Mouse (Mus musculus): ENCODE data around the gene Amph. TPM values are rescaled to one million over a fixed set of nuclear protein-coding genes. Genes with fewer than 3 reads are reported as not detected.

The Amph gene
- polyA plus RNA-seq, 1 experiment = 0.93 TPM

DNA sequence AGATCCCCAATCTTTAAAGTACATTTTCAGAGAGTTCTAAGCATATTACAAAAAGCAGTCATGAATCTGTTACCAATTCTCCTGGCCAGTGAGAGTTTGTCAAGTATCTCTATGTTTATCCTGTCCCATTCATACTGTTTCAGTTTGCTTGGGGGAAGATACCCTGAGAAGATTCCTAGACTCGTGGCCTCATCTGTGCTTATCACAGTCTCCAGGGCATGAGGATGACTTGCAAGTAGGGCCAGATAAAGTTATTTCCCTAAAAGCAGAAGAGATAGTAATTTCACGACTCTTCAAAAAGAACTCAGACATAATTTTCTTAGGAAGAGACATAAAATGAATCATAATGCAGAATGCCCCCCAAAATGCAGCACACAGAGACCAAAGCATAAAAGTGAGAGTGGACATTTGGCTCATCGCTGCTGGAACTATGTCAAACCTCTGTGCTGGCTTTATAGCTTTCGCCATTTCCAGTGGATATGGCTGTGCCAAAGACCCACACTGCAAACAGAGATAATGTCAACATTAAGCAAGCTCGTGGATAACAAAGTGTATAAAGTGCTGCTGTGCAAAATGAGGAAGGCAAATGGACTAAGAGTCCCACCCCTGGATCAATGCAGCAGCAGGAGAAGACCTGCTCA lies 179.0 kb downstream of the Amph start:
- Histone ChIP-seq H3K36me3 (ENCODE audit: control insufficient read depth, insufficient read depth, low read length) (no peaks in the 10 kb centered on the region), H3K4me3 (ENCODE audit: control insufficient read depth, insufficient read depth, low read length) (no peak overlapping the region), H3K4me1 (replicated peaks; ENCODE audit: control insufficient read depth, insufficient read depth, low read length) (no peaks in the 10 kb centered on the region), H3K27ac (ENCODE audit: control insufficient read depth, insufficient read depth, low read length) (no peak overlapping the region), H3K27me3 (ENCODE audit: control insufficient read depth, insufficient read depth, low read length) (no peaks in the 10 kb centered on the region)
- no peak for DNase-seq
- TF ChIP-seq POLR2A (IDR thresholded peaks at IDR 0.05; ENCODE audit: control insufficient read depth, extremely low read depth, insufficient read depth, low read length, poor library complexity) (no peak), CTCF (IDR thresholded peaks at IDR 0.05; ENCODE audit: borderline replicate concordance, control insufficient read depth, extremely low read depth, insufficient read depth, low read length, poor library complexity) (no peak)
- WGBS = 68% methylated on average over 5 of the region's 5 CpGs

DNA sequence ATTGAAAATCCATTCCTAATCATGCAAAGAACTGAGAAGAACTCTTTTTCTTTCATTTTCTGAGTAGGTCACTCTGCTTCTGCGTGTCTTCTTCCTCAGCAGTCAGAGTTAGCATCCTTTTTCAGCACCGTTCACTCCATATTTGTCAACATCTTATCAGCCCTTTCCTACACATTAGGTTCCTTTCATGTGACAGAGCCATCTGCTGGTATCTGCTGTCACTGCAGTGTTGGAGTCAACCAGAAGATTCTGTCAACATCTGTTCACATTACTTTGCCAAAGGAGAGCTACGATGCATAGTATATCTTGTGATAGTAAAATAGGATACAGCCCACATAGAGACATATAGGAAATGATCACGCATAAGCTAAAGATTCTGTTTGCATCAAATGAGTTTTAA lies 185.8 kb downstream of the Amph start:
- peak; percentile 50 for DNase-seq
- TF ChIP-seq POLR2A (IDR thresholded peaks at IDR 0.05; ENCODE audit: control insufficient read depth, extremely low read depth, insufficient read depth, low read length, poor library complexity) = no peak
- no peak for TF ChIP-seq CTCF (IDR thresholded peaks at IDR 0.05; ENCODE audit: borderline replicate concordance, control insufficient read depth, extremely low read depth, insufficient read depth, low read length, poor library complexity)
- WGBS = 35% methylated on average over 4 of the region's 4 CpGs

DNA sequence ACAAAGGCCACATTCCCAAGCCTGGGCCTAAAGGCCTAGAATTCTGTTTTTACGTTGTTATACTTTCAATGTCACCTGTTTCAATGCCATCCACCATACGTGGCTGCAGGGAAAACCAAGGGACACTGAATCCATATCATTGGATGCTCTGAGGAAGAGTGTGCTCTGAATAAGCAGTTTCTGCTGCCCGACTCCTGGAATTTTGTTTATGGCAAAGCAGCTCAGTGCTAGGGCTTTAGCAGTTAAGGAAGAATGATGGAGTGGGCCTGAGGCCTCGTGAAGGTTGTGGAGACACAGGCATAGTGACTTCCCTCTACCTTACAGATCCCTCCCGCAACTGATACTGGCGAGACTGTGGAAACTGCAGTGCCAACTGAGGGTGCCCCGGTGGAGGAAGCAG lies 189.2 kb downstream of the Amph start:
- H3K4me3 ChIP-seq (ENCODE audit: control insufficient read depth, insufficient read depth, low read length) = no peak overlapping the region
- H3K27ac ChIP-seq (ENCODE audit: control insufficient read depth, insufficient read depth, low read length) = no peak overlapping the region
- no peaks in the 10 kb centered on the region for H3K27me3 ChIP-seq (ENCODE audit: control insufficient read depth, insufficient read depth, low read length)
- DNase-seq = no peak
- peaks cover 7% of the 10 kb centered on the region for H3K4me1 ChIP-seq (replicated peaks; ENCODE audit: control insufficient read depth, insufficient read depth, low read length)
- WGBS = 86% methylated on average over 7 of the region's 7 CpGs
- H3K36me3 ChIP-seq (ENCODE audit: control insufficient read depth, insufficient read depth, low read length) = no peaks in the 10 kb centered on the region
- no peak for TF ChIP-seq CTCF (IDR thresholded peaks at IDR 0.05; ENCODE audit: borderline replicate concordance, control insufficient read depth, extremely low read depth, insufficient read depth, low read length, poor library complexity)
- no peak for TF ChIP-seq POLR2A (IDR thresholded peaks at IDR 0.05; ENCODE audit: control insufficient read depth, extremely low read depth, insufficient read depth, low read length, poor library complexity)

More for the DNA sequence above, 185.8 kb downstream of the Amph start:
- Histone ChIP-seq H3K27ac (ENCODE audit: control insufficient read depth, insufficient read depth, low read length) (no peak overlapping the region), H3K36me3 (ENCODE audit: control insufficient read depth, insufficient read depth, low read length) (no peaks in the 10 kb centered on the region), H3K4me3 (ENCODE audit: control insufficient read depth, insufficient read depth, low read length) (no peak overlapping the region), H3K27me3 (ENCODE audit: control insufficient read depth, insufficient read depth, low read length) (no peaks in the 10 kb centered on the region), H3K4me1 (replicated peaks; ENCODE audit: control insufficient read depth, insufficient read depth, low read length) (0 out of 2 replicates have a peak, but pooled peaks cover 2% of the 10 kb centered on the region)

DNA sequence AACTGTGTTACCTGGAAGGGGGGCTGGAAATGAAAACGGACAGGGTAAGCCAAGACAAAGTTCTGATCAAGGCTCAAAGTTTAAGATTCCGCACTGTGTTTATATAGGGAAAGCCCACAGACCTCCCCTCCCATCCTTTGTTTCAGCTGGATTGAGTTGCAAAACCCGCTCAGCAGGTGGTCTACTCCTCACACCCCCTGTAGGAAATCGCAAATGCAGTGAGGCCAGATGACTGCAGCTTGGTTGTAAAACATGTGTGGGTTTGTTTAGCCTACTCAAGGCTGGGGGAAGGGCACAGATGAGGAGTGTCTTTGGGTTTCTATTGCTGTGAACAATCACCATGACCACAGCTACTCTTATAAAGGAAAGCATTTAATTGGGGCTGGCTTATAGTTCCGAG lies 189.9 kb downstream of the Amph start:
- no peak for DNase-seq
- 82% methylated on average over 5 of the region's 5 CpGs for WGBS
- Histone ChIP-seq H3K27ac (ENCODE audit: control insufficient read depth, insufficient read depth, low read length) (no peak overlapping the region), H3K27me3 (ENCODE audit: control insufficient read depth, insufficient read depth, low read length) (no peaks in the 10 kb centered on the region), H3K36me3 (ENCODE audit: control insufficient read depth, insufficient read depth, low read length) (no peaks in the 10 kb centered on the region), H3K4me3 (ENCODE audit: control insufficient read depth, insufficient read depth, low read length) (no peak overlapping the region), H3K4me1 (replicated peaks; ENCODE audit: control insufficient read depth, insufficient read depth, low read length) (peaks cover 7% of the 10 kb centered on the region)
- TF ChIP-seq POLR2A (IDR thresholded peaks at IDR 0.05; ENCODE audit: control insufficient read depth, extremely low read depth, insufficient read depth, low read length, poor library complexity) (no peak), CTCF (IDR thresholded peaks at IDR 0.05; ENCODE audit: borderline replicate concordance, control insufficient read depth, extremely low read depth, insufficient read depth, low read length, poor library complexity) (no peak)

DNA sequence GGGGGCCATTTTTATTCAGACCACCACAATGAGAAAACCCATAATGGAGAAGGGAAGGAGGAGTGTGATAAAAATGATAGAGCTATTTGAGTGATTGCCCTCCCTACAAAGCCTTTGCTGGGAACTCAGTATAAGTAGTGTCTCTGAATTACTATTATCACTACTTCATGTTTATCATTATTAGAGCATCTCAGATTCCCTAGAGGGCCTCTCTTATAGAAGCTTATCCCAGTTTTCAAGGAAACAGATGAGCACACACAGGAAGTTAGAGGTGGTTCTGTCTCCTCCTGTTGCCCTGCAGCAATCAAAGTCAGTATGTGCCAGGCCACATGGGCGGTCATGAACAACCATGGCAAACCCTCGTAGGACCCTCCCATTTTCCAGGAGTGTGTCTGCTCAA lies 190.5 kb downstream of the Amph start:
- Histone ChIP-seq H3K27me3 (ENCODE audit: control insufficient read depth, insufficient read depth, low read length) (no peaks in the 10 kb centered on the region), H3K4me1 (replicated peaks; ENCODE audit: control insufficient read depth, insufficient read depth, low read length) (peaks cover 7% of the 10 kb centered on the region), H3K27ac (ENCODE audit: control insufficient read depth, insufficient read depth, low read length) (no peak overlapping the region), H3K36me3 (ENCODE audit: control insufficient read depth, insufficient read depth, low read length) (no peaks in the 10 kb centered on the region), H3K4me3 (ENCODE audit: control insufficient read depth, insufficient read depth, low read length) (no peak overlapping the region)
- 98% methylated on average over 2 of the region's 2 CpGs for WGBS
- no peak for DNase-seq
- no peak for TF ChIP-seq POLR2A (IDR thresholded peaks at IDR 0.05; ENCODE audit: control insufficient read depth, extremely low read depth, insufficient read depth, low read length, poor library complexity)
- no peak for TF ChIP-seq CTCF (IDR thresholded peaks at IDR 0.05; ENCODE audit: borderline replicate concordance, control insufficient read depth, extremely low read depth, insufficient read depth, low read length, poor library complexity)

DNA sequence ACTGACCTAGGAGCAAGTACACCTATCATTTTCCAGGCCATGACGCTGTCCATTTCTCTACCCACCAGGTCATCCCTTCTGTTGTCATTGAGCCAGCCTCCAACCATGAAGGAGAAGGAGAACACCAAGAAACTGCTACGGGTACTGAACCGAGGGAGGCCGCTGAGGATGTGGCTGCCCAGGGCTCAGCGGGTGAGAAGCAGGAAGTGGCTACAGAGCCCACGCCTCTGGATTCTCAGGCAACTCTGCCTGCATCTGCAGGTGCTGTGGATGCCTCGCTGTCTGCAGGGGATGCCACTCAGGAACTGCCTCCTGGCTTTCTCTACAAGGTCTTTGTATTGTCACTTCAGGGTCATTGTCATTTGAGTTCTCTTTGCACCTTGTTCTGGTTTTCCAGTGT lies 191.1 kb downstream of the Amph start:
- no peak overlapping the region for H3K4me3 ChIP-seq (ENCODE audit: control insufficient read depth, insufficient read depth, low read length)
- TF ChIP-seq POLR2A (IDR thresholded peaks at IDR 0.05; ENCODE audit: control insufficient read depth, extremely low read depth, insufficient read depth, low read length, poor library complexity) (0 out of 2 replicates have a peak, but pooled peaks have one; percentile 18), CTCF (IDR thresholded peaks at IDR 0.05; ENCODE audit: borderline replicate concordance, control insufficient read depth, extremely low read depth, insufficient read depth, low read length, poor library complexity) (no peak)

More for the DNA sequence above, 191.1 kb downstream of the Amph start:
- WGBS = 14% methylated on average over 7 of the region's 7 CpGs
- no peak overlapping the region for H3K27ac ChIP-seq (ENCODE audit: control insufficient read depth, insufficient read depth, low read length)
- DNase-seq = peak; percentile 46
- no peaks in the 10 kb centered on the region for H3K27me3 ChIP-seq (ENCODE audit: control insufficient read depth, insufficient read depth, low read length)
- peaks cover 7% of the 10 kb centered on the region for H3K4me1 ChIP-seq (replicated peaks; ENCODE audit: control insufficient read depth, insufficient read depth, low read length)
- no peaks in the 10 kb centered on the region for H3K36me3 ChIP-seq (ENCODE audit: control insufficient read depth, insufficient read depth, low read length)

Measured in thymus, adult 2 months (tissue).